Mouse (Mus musculus) 416B (cell line): Measurements from ENCODE around the gene Nrxn3.
A peak's percentile ranks its signal among the peaks of the same experiment; 100 is the strongest.

Experiments used
- DNase-seq: peaks from one replicate; pipeline ENCODE4 v3.0.0; 2011; ENCODE audit warnings: low read depth

The Nrxn3 gene

DNA sequence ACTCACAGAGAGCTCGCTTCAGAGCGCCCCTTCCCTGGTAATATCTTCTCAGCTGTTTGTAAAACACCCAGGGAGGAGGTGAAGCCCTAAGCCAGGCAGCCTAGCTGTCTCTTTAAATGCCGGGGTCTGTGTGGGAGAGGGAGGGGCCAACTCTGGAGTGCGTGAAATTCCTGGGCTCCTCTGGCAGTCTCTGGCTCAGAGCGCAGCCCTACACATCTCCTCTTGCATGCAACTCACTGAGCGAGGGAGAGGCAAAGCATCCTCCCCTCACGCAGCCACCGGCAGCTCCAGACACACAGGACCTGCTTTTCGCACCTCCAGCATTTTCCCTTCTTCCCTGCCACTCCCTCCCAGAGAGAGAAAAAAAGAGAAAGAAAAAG is at the start of gene Nrxn3:
TSS of gene Nrxn3 (plus strand) at position 186 of the 380 bp plus-strand sequence.
- no peak for DNase-seq

DNA sequence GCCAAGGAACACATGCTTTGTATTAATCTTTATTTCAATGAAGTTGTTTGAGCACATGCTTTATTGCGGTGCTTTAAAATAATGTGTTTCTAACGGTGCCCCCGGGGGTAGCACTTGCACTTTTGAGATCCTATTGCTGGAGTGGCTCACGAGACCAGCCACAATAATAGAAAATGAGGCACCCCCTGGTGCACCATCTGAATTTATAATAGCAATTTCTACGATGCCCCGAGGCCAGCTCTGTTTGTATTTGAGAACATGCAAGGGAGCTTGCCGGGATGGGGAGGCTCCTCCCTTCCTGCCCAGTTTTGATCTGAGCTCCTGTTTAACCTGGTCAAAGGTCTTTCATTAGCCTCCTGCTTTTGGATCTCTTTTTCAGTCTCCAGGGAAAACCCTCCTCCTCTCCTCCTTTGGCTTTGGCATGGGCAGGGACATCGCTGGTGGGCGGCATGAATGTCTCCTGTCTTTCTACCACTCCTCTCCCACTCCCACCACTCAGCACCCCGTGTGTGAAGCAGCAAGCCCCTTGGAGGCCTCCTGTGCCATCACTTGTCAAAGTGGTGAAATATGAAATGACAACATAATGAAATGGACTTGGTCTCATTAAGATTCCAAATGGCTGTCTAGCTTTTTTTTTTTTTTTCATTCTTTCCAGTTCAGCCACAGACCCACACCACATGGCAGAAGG is 18.4 kb upstream of the Nrxn3 start:
- no peak for DNase-seq

DNA sequence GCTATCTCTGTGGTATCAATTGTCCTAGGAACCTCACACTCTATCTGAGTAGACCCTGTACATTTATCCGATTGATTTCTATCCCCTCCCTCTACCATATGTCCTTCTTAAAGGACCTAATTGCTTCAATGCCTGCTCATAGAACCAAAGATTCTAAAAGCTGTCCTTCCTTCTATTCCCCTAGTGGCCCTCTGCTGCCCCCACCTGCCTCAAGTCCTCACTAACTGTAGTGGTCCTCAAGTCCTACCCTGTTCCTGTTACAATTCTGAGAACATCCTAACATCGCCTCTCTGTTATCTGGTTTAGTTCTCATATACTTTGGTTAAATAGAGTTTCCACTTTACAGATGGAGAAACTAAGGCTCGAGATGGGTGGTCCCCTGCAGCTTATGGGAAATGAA is 16.7 kb upstream of the Nrxn3 start:
- no peak for DNase-seq

DNA sequence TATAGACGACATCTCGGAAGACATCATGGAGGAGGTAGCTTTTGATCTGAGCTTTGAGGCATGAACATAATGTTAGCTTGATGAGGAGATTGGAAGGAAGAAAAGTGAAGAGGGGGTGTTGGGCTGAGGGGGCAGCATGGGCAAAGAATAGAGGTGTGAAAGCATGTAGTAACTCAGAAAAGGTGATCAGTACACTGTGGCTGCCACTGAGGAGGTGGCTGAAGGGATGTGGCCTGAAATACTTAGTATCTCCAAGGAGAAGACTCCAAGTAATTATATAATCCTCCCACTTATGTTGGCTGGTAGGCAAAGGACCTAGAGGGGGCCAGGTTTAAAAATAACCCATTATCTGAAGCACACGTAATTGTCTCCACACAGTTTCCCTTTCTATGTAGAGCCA is 14.9 kb upstream of the Nrxn3 start:
- DNase-seq: no peak

DNA sequence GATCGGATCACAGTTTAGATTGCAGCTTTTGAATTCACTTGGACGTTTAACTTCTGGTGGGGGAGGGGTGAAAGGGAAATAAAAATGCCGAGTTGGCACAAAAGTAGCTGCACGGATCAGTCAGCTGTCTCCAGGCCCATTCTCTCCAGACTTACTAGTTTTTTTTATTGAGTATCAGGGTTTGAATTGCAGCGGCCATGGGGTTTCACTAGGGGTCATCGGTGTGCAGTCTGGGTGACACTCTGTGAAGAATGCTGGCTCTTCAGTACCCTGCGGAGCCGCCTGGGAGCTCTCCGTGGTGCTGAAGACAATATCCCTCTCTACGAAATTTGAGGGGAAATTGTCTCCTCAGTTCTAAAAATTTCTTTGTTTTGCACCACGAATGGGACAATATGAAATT is 13.5 kb upstream of the Nrxn3 start:
- peak; percentile 67 for DNase-seq

DNA sequence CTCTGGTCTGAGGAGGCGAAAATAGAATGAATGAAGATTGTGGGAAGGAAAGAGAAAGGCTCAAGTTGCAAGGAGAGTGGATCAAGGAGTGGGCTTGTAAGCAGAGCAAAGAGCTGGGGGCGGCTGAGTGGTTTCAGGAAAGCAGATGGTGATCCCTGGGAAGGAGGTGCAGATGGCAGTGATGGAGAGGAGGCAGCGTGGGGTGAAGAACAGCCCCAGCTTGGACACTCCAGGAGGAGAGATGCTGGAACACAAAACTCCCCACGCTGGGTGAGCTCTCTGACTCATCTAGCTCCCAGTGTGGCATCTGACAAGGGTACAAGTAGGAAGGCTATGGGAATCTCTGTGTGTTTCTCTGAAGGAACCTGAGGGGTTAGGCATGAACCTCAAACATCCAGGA is 9.2 kb upstream of the Nrxn3 start:
- DNase-seq: no peak

DNA sequence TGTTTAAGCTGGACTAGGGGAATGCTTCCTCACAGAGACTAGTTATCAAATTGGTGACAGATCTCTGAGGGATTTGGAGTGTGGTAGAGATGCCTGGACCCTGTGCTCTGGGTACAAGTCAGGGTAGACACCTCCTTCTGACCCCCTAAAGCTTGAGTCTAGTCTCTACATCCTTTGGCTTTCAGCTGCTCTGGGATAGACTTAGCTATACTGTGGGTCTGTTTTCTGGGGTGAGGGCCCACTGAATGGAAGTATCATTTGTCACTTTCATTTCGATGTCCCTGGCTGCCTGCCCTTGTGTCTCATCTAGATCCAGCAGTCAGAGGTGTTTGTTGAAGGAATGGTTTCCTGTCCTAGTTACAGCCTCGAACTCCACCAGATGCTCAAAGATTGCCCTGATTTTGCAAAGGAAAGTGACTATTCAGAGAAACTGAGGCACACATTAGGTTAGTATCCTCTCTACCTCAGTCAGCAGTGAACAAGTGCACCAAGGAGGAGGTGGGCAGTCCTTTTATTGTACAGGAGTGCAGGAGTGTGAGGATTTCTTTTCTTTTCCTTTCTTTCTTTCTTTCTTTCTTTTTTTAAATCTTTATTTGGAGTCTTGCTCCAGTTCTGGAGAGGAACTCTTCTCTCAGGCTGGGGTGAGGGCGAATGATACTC is 515 bp upstream of the Nrxn3 start:
- DNase-seq: no peak

DNA sequence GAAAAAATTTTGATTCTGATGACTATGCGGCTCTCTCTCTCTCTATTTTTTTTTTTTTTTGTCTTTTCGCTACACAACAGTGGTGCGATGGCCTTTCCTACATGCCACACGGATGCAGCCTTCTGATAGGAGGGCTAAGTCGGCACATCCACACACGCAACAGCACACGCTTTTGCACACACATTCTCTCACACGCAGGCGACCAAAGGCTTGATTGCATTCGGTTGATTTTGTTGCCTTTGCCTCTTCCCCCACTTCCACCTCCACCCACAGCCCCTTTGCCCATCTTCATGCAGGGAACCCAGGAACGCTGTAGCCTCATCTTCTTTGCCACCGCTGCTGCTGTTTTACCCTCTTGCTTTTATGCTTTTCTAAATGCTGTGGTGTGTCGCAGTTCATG is 3.6 kb downstream of the Nrxn3 start:
- no peak for DNase-seq

DNA sequence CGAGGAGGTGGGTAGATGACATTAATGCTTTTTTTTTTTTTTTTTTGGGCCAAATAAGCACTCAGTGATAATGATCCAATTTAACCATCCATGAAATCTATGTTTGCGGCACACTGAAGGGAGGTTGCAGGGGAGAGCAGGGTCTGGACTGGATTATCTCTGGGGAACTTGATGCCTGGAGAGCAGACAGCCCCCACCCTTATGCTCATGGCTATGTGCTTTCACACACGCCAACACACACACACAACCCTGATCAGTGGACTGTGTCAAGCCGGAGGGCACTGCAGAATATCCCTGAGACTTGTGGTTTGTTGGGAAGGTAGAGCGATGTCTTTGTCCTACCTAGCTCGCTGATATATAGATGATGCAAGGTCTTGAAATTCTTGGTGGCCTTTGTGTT is 4.1 kb downstream of the Nrxn3 start:
- no peak for DNase-seq

DNA sequence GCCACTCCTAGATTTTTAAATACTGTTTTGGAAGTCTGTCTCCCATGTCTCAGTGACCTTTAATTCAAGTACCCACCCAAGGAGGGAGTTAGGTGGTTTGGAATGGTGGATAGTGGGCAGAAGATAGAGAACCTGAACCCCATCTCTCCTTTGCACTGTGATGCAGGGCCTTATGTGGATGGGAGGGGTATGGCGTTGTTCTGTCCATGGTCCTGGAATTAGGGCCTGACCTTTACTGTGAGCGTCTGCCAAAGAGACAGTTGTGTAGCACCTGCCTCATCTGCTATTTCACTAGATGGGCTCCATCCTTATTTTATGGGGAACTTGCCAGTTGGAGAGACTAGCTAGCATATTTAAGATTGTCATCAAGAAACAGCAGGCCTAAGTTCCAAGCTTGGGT is 8.0 kb downstream of the Nrxn3 start:
- no peak for DNase-seq

DNA sequence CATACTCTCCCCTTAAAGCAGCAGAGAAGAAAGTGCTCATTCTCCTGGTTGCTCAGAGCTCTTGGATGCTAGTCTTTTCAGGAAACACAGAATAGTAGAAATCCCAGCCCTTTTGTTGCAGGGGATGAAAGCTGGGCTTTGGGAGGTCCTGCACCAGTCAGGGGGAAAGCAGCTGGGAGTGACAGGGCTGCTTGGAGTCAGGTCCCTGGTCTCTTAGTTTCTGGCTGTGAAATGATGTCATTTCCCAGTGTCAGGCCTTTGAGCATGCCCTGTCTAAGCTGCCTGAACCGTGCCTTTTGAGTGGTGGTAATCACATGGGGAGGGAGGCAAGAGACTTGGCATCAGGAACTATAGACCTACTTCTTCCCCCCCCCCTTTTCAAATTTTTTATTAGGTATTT is 12.4 kb downstream of the Nrxn3 start:
- no peak for DNase-seq

DNA sequence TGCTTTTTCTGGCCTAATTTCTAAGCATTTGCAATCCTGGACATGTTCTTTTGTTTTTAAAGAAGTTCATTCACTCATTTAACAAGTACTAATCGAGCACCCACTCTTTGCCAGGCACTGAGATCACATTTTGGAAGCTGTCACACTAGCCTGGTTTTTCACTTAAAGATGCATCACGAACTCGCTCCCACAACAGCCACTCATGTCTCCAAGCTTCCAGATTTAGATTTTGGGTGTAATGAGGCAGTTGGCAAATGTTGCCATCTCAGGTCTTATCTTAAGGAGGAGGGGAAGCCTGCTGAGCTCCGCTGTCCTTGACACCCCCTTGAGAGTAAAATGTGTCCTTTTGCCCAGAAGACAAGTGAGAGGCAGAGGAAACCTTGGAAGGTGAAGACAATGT is 14.4 kb downstream of the Nrxn3 start:
- no peak for DNase-seq

DNA sequence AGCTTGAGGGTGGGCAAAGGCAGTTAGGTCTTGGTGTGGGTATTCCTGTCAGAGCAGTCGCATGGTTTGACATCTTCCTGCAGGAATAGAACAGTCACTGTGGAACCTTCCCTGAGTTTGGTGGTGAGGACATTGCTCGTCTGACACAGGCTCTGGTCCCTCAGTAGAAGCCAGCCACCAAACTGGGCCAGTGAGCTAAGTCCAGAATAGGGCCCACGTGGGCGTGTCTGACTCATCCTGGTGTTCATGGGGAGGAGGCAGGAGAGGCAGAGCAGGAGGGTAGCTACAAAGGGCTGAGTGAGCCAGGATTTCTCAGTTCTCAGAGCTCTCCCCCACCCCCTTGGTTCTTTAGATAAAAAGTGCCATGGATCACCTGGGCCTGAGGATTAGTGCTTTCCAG is 15.9 kb downstream of the Nrxn3 start:
- no peak for DNase-seq

DNA sequence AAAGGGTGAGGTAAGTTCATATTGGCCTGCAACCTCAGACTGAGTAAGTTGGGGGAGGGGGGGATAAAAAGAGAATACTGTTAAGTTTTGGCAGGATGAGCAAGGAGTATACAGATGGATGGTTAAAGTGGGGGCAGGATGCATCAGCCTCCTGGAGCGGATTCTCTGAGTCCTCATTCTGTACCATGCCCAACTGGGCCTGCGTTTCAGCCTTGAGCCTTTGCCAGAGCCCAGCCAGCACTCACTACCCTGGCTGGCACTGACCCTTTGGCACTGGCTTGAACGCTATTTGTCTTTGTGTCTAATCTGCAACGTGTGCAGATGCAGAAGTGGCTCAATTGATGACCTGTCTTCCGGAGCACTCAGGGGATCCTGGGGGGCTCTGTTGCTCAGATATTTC is 24.1 kb downstream of the Nrxn3 start:
- no peak for DNase-seq

DNA sequence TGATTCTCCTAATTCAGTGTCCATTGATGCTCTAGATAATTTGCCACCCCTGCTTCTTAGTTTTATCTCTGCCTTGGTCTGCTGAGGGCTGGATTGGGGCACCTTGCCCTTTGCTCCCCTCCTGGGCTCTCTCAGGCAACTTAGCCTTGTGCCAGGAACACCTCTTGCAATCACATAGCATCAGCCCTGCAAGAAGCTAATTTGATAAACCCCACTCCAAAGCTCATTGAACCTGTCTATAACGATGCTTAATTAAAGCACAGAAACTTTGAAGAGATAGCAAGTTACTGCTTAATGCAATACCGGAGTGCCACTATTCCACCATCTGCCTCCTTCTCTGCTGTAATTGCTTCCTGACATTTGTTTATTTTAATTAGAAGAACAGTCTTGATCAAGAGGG is 42.1 kb downstream of the Nrxn3 start:
- DNase-seq: no peak

DNA sequence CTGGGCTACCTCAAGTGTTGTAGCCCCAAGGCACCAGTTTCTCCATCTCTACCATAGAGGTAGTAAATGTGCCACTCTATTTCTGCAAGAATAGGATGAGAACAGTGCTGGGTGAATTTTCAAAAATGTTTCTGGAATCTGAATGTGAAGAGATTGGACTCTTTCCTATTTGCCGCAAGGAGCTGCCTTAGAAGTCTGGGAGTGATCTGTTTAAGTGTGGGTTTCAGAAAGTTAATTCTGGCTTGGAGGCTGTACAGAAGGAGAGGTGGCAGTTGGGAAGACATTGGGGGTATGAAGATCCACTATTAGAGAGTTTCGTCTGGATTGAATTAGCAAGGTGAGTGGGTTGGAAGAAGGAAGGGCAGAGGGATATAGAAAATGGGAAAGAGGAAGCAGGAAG is 52.0 kb downstream of the Nrxn3 start:
- no peak for DNase-seq

DNA sequence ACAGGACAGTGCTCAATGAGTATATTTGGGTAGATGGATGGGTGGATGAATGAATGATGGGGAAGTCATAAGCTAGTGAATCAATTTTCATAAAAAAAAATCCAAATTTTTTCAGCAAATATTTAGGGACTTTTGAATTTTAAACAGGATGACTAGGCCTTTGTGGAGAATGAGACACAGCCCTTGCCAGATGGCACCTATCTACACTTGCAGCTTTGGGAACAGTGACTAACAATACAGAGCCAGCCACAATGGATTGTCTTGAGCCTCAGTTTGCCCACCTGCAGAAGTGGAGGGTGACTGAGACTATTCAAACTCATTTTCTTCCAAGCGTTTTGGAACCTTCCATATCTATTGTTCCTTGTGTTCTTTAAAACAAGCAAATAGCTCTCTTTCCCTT is 55.4 kb downstream of the Nrxn3 start:
- no peak for DNase-seq

DNA sequence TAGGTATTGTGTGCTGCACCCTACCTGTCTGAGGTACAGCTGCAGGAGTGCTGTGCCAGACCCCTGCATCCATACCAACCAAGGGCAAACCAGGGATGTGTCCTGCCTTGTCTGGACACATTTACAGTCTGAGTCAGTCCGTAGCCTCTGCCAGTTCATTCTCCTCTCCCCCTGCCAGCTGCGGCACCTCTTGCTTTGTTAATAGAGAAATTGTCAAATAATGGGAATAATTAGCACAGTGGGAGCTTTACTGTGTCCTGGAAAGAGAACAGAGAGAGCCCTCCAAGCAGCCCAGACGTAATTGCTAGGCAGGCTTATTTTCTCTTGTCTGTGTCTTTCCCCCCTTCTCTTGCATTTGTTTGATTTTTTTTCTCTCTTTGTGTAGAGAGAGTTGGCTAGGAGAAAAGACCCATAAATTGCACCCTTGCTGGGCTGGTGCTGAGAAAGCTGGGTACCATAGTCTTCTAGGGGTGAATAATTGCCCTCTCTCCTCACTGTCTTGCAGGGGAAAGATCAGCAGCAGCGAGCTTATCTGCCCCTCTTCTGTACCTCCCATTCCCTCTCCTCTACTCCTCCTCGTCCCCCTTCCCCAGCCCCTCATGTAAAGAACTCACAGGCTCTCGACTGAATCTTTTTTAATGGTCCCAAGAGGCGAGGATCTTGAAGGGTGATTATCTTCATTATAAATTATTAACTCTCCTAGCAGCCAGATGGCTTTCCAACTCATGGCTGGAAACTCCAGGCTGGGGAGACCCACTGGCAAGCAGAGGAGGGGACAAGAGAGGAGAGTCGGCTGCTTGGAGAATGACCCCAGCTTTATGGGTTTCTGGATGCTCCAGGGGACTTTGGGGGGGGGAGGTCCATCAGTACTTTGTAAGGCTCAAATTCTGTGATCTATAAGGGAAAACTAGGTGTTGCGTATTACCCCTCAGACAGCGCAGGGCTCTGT is 61.8 kb downstream of the Nrxn3 start:
- no peak for DNase-seq

DNA sequence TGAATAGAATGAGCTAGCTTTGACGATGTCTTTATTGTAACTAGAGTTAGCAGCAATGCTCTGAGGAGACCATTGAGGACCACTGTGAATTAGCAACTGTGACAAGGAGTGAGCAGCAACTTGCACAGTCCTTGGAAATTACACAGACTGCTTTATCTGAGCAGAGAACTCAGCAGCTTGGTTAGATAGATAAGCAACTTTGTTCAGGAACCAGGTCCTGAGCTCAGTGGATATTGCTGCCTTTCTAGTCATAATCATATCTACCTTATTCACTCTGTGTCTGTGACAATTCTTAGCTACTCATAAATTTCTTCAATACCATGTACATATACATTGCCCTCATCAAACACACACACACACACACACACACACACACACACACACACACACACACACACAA is 70.6 kb downstream of the Nrxn3 start:
- no peak for DNase-seq

DNA sequence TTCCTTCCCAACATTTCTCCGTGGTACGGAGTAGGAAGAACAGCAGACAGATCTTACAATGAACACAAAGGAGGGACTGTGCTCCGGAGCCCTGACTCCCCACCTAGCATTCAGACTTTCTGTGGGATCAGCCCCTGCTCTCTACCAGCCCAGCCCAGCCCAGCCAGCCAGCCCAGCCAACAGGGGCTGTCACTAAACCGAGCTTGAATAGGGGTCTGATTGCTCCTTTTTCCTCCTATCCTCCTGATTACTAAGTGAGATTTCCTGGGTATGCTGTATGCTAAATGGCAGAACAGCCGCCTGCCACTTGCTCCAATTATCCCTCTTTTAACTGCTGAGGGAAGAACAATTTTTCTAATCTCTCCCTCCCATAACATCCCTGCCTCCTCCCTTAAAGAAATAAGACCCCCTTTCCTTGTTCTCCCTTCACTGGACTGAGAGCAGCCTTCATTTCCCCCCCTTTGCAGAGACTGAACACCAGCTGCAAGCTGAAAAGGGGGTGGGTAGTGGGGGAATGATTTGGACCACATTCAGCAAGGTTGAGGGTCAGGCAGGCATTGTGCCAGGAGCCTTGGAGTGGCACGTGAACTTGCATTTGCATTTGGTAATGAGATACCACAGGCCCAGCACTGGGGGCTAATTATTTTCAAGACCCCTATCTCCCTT is 78.4 kb downstream of the Nrxn3 start:
- DNase-seq: no peak

DNA sequence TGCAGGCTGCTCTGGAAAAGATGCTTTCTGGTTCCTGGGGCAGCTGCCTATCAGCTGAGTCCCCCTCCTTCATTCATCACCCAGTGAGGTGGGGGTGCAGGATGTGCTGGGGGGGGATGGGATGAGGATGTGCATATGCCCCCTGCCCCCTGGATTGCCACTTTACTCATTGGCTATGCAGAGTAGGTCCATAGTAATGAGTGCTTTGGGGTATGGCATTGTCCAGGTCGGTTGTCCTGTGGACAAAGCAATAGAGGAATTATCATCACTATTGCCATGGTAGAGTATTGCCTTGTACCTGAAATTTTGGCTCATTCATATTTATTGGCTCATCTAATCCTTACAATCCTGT is 79.0 kb downstream of the Nrxn3 start:
- DNase-seq: no peak

DNA sequence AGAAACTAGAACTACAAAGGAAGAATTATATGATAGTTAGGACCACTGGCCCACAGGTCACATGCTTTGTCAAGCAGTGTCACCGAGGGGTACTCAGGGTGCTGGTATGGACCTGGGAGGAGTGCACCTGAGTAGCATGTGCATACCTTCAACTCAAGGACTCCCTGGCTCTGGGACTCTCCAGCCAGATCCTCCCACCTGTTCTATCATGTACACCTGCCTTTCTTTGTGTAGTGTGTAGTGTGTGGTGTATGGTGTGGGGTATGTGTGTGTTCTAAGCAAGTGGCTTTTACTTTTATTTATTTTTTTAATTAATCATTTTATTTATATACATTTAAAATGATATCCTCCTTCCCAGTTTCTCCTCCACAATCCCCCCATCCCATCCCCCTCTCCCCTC is 86.3 kb downstream of the Nrxn3 start:
- DNase-seq: no peak

DNA sequence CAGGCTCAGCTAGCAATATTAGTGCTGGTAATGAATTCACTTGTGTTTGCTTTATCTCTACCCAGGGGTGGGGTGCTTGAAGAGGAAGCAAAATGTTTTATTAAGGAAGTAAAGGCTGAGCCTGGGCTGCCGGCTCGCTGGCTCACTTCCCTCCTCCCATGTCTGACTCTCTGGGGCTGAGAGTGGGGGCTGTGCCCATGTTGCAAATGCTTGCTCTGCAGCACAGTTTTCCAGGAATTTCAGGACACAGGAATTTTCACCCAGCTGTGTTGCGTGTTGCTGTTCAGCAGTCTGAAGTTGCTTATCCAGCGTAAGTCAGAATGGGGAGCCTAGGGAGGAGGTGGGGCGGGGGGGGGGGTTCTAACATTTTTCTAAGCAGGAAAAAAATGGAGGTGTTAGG is 89.5 kb downstream of the Nrxn3 start:
- no peak for DNase-seq
